Mouse (Mus musculus) naive thymus-derived CD4-positive, alpha-beta T cell, adult 2 months (primary cell): ENCODE measurements around the gene Pdss2.
"Not testable (repeated sequence)": the region's sequence is repeated elsewhere in the genome, so short reads cannot be mapped to it uniquely, and the experiment has no call there.

Source experiments
- DNase-seq: peaks from one replicate; pipeline ENCODE4 v3.0.0-alpha.2; 2011; ENCODE audit warnings: low read depth

The Pdss2 gene

GRCm38 (mm10) chr10:43244262-43244806 is 23.0 kb downstream of the Pdss2 start:
- no peak for DNase-seq

- no peak for DNase-seq
Measured at GRCm38 (mm10) chr10:43245461-43246200, 24.3 kb downstream of the Pdss2 start.

DNA sequence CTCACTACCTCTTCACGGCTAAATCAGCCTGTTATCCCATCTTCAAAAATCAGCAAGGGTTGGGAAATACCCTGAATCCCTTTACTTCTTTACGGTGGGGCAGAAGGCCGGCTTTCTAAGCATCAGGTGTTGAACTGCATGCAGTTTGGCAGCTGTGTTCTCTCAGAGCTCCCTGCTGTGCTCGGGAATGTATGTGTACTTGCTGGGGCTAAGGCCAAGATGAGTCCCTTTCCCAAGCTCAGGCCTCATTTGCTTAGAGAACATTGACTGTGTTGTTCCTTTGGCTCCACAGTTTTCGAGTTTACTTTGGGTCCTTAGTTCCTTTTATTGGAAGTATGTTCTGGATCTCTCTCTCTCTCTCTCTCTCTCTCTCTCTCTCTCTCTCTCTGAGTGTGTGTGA is 26.7 kb downstream of the Pdss2 start:
- DNase-seq = no peak

DNA sequence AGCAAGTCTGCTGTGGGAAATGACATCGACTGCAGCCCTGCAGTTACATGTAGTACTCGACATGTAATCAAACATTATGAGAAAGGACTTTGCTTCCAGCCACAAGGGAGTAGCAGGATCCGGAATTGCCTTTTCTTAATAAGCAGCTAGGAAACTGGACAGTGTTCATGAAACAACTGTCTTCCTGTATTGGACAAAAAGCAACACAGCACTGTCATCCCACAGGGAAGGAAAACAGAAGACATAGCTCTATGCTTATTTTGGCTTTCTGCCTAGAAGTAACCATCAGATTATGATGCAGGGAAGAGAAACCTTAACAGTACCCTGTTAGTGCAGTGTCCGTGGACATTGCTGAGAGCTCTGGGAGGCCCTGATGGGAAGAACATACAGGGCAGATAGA is 31.0 kb downstream of the Pdss2 start:
- no peak for DNase-seq

DNA sequence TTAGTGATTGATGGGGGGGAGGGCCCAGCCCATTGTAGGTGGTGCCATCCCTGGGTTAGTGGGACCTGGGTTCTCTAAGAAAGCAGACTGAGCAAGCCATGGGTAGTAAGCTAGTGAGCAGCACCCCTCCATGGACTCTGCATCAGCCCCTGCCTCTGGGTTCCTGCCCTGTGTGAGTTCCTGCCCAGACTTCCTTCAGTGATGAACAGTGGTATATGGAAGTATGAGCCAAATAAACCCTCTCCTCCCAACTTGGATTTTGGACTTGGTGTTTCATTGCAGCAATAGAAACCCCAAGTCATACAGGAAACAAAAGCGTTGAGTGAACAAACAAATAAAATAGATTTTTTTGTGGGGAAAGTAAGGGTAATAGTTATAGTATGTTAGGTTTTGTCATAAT is 35.7 kb downstream of the Pdss2 start:
- DNase-seq = not testable (repeated sequence)

DNA sequence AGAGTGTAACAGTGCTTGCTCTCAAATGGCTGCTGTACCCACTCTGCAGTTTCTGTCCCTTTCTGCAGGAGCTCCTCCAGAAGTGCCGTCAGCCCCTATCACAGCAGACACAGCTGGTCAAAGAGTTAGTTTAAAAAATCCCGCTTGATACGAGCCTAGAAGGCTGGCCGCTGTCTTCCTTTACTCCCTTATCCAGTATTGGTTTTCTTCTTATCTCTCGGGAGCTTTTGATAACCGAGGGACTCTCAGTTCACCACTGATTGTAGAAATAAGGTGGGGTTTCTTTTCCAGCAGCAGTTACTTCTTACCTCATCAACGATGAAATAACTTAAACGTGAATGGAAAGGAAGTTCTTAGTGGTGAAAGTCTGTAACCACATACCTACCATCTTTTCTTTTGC is 36.2 kb downstream of the Pdss2 start:
- DNase-seq = not testable (repeated sequence)

DNA sequence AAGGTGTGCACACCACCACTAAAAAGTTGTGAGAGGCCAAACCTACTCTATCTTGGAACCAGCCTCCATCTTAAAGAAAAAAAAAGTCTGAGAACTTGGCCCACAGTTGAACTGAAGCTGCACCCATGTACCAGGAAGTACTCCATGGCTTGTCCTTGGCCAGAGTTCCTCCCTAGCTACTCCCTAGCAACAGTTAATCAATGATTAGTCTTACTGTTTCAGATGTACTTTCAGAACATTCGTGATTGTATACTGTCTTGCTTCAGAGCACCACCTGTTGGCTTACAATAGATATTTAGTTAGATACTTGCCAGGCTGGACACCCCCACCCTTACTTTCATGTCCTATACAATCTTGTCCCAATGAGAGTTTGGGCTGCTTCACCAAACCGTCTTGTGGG is 50.0 kb downstream of the Pdss2 start:
- DNase-seq = no peak

DNA sequence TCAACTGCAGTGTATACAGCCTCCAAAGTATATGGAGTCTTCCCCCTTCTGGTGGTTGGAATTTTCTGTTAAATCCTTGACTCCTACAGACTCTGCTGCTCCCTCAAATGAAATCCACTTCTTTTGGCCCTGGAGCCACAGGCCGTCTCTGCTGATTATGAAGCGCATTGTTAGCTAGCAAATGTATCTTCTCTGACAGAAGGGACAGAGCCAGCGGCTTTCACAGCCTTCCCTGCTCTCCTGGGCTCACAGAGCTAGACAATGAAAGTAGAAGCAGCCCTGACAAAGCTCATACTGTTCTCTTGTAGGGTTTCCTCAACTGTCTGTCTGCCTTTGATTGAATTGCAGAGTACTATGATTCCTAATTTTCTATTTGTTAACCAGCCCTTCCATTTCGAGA is 51.1 kb downstream of the Pdss2 start:
- no peak for DNase-seq

DNA sequence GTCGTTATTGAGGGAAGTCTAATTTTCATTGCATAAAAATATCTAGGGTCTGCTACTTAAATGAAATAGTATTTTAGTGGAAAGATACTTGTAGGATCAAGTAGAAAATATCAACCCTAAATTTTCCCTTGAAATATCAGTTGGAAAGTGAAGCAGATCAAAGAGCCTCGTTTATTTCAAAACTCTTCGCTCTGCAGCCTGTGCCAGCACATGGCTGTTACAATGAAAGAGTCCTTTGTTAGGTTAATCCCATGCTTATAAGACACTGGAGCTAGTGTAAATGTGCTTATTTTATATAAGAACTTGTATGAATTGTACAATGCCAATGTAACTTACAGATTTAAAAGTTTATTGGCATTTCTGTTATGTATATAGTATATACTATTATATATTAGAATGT is 51.8 kb downstream of the Pdss2 start:
- no peak for DNase-seq

GRCm38 (mm10) chr10:43275446-43275845 is 54.2 kb downstream of the Pdss2 start:
- DNase-seq = no peak

DNA sequence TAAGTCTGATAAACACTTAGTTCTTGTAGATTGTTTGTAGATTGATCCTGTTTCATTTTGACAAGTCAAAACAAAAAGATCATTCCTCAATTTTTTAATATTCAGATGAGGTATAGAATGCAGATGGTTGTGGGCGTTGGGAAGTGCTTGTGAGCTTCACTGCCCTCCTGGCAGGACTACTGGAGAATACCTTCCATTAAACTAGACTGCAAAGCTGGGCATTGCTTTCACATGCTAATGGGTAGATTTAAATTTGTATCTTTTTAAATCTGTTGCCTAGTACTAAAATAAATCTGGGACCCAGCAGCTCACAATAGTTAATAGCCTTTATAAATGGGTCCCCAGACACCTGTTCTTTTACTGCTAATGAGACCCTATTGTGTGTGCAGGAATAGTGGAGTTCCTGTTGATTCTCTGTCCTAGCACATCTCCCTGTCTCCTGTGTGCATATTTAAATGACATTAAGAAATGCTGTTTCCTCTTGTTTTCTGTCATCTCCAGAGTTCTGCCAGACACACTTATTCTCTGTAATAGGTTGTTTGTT is 54.9 kb downstream of the Pdss2 start:
- DNase-seq = no peak

- no peak for DNase-seq
Measured at GRCm38 (mm10) chr10:43277266-43278145, 56.2 kb downstream of the Pdss2 start.

DNA sequence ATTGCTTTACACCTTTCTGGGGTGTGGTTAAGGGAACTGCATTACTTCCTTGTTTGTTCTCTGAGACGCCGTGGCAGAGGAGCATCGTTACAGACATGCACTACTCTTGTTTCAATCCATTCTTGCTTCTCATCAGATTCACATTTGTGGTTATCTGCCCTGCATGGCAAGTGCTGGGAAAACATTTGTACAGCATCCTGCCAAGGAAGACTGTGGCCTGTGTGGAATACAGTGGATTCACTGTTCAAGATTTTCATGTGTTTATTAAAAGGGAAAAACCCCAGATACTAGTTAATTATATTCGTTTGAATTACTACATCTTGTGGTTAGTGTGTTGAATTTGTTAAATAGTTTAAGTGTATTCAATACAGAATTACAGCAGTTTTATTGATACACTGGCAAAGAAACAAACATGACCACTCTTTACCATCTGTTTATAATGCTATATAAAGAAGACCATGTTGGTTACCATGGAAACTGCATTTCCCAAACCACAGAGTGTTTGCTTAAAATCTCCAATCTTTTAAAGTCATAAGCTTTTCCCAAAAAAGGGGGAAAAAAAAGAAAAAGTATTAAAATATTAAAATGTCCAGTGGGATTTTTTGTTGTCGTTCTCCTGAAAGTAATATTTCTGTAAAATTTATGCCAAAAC is 58.5 kb downstream of the Pdss2 start:
- DNase-seq = no peak

- no peak for DNase-seq
Measured at GRCm38 (mm10) chr10:43285541-43285940, 64.3 kb downstream of the Pdss2 start.

DNA sequence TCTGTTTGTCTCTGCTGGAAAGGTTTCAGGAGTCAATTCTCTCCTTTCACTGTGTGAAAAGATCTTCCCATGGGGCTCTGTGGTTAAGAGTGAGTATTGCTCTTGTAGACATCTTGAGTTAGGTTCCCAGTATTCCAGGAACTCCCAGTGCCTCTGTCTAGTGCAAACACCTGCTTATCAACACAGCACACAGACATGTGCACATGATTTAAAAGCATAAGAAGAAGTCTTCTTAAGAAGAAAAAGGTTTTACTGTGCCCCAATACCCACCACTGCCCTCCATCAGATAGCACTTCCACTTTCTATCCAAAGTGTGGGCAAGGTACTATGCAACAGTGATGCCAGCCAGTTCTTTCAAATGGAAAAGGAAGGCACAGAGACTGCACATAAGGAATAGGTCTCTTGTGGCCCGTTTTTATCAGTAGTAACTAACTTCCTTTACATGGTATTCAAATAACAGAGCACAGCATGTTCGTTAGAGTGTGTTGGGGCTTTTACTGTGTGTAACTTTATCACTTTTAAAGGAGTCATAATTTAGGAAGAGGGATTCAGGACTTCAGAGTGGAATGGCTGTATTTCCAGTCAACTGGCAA is 69.4 kb downstream of the Pdss2 start:
- no peak for DNase-seq

GRCm38 (mm10) chr10:43291333-43291736 is 70.0 kb downstream of the Pdss2 start:
- DNase-seq = no peak

DNA sequence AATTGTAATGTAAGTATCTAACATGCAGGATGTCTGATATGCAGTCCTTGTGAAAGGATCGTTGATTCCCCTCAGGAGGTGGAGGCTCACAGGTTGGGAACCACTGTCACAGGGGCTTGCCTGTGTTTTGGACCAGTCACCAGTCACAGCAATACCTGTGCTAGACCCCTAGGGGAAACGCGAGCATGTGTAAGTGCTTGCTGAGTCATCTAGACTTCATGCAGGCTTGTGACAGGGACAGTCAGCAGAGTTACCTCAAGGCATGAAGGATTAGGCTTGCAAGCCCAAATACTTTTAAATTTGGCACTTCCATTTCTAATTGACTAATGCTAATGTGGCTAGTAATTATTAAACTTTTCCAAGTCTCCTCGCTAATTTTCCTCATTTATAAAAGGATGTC is 71.2 kb downstream of the Pdss2 start:
- DNase-seq = no peak

DNA sequence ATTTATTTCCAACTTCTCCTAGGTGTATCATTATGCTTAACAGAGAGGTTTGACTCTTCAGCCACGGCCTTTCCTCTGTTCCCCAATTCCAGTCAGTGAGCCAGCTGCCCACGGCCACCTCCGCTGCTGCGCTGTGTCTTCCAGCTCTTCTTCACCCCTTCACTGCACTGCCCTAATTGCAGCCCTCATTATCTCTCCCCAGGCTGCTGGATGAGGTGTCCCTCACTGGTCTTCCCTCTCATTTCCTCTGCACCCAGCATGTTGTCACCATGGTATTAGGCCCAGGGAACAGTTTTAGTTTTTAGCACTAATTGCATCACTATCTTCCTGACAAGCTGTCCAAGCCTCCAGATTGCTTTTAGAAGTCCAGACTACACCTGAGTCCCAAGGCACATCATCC is 73.0 kb downstream of the Pdss2 start:
- DNase-seq = no peak

- DNase-seq = no peak
Measured at GRCm38 (mm10) chr10:43308105-43308810, 87.0 kb downstream of the Pdss2 start.

DNA sequence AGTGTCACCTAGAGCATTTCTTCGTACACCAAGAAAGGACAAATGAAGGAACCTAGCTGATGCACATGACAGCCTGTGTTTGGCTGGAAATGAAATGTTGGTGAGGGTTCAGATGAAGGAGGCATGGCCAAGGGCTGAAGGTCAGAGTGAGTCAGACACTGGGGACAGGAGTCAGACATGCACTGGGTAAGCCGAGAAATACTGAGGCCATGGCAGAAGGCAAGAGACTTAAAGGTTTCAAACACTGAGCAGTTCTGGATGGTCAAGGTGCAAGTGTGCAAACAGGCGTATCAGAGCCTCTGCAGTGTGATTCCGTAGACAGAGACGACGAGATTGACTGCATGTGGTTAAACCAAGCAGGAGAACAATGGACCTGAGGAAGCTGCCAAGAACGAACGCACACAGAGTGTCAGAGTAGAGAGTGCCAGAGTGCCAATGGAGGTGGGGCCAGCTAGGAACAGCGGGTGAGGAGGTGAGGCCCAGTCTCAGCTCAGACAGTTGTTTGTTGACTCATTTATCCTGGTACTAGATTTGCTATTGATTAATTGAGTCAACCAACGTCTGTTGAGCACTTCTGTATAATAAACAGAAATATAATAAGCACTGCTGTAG is 89.6 kb downstream of the Pdss2 start:
- no peak for DNase-seq

DNA sequence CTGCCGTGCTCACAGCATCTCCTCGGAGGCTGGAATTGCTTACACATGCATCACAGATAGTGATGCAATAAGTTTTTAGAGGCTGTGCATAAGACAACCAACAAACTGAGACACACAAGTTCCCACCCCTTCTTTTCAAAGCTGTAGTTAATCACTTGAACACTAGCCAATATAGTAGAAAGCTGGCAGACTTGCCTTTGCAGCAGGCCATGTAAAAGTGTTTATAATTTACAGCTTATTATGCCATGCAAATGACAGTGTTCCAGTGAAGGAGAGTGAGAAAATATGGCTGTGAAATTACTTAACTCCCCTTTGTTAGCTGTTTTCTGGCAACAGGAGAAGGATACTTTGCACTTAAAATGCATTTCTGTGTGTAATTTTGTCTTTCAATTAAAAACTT is 90.9 kb downstream of the Pdss2 start:
- DNase-seq = no peak
